Mouse (Mus musculus): ENCODE results near the gene Cavin4.

The Cavin4 gene

DNA sequence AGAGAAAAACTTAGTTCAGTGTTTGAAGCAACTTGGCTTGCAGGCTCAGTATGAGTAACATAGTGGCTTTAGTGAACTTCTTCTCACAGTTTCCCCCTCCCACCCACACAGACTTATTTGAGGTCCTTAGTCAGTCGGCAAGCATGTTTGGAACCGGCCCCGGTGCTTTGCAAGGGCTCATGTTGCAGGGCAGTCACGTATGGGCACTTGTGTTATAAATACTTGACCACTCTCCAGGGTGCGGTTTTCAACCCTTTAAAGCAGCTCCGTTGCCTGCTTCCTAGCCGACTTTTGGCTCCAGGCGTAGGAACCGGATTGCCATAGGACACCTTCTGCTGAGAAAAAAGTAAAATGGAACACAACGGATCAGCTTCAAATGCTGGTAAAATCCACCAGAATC lies at the start of gene Cavin4:
TSS of gene Cavin4 (plus strand) at position 244 of the 400 bp plus-strand sequence.
- no peak for DNase-seq

DNA sequence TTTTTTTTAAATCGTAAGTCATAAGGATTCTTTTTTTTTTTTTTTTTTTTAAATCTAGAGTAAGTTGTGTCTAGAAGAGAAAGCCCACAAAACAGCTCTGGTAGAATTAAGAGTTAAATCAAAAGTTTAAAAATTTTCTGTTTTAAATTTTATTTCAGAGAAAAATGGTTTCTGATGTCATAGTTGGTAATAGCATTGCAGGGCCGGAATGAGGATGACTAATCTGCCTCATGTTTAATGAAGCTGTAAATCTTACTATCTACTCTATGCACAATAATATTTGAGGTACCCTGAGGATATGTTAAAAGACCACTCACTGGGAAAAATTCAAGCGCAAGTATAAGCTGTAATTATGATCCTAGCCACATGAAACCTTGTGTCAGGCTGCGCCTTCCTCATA lies 47.8 kb upstream of the Cavin4 start:
- DNase-seq, result no peak

DNA sequence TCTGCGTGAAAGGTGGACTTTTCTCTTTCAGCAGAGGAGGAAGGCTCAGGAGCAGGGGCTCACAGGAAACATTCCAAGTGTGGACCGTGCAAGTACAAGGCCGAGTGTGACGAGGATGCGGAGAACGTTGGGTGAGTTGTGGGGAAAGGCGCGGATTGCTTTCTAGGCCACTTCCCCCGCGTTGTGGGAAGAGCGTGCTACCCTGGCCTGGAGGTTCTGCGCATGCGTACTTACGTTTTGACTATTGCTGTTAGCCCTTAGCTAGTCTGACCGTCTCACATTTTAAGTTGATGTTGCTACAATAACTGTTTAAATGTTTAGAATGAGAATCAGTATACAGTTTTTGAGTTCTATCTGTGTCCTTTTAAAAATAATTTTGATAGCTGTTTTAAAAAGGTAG lies 46.1 kb upstream of the Cavin4 start:
- no peak for DNase-seq

DNA sequence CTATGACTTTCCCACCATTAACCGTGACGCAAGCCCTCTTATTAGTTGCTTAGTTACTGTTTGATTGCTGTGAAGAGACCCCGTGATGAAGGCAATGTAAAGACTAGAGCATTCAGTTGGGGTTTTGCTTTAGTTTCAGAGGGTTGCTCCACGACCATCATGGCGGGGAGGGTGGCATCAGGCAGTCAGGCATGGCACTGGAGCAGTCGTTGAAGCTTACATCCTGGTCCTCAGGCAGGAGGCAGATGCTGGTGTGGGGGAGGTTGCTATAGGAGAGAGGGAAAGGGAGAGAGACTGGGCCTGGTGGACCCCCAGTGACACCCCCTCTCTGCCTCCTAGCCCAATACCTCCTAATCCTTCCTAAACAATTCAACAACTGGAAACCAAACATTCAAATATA lies 43.2 kb upstream of the Cavin4 start:
- no peak for DNase-seq

DNA sequence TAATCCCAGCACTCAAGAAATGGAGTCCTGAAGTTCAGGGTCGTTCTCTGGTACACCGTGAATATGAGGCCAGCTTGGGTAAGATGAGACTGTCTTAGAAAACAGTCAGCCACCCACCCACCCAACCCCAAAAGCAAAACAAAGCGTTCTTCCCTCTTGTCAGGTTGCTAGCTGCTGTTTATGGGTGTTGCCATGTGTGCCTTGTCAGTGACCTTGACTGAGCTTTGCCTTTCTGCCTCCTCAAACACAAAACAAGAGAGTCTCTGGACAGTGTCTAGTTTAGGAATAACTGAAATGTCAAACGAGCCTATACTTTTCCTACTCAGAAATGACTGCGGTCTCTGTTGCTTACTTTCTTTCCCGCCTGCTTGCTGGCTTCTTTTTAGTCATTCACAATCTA lies 41.1 kb upstream of the Cavin4 start:
- no peak for DNase-seq

DNA sequence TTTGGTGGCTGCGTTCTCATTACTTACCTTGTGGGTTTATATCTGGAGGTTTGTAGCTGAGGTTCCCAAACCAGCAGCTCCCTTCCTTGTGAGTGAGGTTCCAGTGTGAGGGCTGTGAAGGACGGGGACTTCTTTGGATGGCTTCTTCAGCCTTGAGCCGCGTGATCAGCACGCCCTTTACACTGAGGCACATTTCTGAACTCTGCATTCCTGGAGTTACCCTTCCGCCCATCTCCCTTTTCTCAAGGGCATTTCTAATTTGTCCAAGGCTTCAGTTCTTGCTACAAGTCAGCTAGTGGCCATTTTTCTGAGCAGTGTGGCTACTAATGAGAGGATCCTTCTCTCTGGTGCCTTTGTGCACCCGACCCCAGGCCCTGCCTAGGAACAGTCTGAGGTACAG lies 40.4 kb upstream of the Cavin4 start:
- no peak for DNase-seq

DNA sequence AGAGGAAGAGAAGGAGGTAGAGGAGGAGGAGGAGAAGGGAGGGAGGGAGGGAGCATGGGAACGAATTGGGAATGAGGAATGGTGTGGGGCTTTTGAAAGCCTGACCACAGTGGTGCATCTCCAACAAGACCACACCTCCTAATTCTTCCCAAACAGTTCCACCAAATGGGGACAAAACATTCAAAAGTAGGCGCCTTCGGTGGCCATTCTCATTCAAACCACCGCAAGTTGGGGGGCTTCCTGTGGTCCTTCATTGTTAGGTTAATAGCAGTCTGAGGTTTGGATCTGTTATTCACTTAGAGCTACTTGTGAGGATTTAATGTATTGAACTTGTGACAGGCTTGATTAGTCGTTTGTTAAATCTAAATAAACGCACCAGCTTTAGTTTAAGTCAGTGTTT lies 38.4 kb upstream of the Cavin4 start:
- no peak for DNase-seq

DNA sequence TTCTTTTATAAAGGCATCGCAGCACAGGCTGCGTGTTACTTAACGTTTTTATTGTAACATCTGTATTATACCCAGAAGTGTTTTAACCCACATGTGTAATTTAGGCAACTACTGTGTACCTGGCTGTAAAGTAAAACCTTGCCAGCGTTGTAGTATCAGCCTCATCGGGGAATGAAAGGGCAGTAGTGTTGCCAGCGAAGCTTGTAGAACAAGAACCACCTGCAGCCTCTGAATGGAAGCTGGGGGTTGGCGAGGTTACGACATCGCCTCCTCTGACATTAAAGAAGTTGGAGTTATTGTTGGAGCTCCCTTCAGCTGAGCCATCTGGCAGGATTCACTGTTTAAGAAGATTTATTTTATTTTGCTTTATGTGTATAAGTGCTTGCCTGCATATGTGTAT lies 37.5 kb upstream of the Cavin4 start:
- no peak for DNase-seq

DNA sequence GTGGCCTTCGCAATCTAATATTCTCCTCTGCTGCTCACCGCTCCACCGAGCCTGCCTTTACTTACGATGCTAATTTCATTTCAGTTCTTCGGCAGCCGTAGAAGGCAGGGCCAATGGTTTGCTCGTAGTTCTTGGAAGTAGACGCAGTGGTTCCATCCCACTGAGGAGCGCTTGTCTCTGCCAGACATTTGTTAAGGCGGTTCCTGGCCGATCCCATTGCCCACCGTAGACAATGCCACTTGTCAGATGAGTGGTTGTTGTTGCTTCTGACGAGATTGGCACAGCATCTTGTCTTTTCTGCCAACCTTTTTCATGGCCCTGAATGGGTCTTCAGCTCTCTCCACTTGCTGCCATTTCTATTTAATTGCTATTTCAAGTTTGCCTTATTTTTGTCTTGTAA lies 33.9 kb upstream of the Cavin4 start:
- no peak for DNase-seq

DNA sequence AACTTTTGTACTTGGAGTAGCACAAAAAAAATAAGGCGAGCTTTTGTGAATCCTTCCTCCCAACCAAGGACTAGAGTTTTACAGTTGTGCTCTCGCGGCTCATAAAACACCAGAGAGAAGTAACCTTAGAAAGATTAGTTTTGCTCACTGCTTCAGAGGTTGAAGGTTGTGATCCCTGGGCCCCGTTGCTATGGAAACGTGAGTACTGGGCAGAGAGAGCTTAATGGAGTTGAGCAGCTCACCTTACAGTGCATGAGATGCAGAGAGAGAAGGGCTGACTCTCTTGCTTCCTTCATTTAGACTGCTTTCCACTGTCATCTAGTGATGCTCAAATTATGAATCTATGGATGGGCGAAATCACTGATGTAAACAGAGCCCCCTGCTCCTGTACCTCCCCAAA lies 29.8 kb upstream of the Cavin4 start:
- DNase-seq, result peak; percentile 72

DNA sequence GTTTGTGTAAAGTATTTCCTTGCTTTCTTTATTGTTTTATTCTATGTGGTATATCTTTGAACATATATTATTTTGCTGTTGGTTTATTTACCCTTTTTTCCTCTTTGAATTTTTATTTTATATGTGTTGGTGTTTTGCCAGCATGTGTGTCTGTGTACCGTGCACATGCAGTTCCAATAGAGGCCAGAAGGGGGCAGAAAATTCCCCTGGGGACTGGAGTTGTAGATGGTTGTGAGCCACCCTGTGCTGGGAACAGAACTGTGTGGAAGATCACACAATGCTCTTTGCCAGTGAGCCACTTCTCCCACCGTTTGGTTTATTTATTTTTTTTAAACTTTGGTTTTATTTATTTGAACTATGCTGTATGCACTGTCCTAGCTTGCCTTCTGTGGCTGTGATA lies 29.3 kb upstream of the Cavin4 start:
- peak; percentile 25 for DNase-seq

DNA sequence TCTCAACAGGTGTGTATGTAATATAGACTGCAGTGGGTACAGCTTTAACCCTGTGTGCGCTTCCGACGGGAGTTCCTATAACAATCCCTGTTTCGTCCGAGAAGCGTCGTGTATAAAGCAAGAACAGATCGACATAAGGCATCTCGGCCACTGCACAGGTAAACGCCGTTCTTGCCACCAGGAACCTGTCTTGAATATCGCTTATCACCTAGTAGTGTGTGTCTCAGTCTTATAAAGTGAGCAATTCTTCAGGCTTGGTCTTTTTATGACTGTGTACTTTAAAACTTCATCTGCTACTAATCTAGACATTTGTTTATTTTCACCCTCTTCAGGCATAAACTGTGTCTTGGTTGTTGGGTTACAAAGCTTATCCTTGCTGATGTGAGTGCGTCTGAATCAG lies 26.5 kb upstream of the Cavin4 start:
- DNase-seq, result no peak

DNA sequence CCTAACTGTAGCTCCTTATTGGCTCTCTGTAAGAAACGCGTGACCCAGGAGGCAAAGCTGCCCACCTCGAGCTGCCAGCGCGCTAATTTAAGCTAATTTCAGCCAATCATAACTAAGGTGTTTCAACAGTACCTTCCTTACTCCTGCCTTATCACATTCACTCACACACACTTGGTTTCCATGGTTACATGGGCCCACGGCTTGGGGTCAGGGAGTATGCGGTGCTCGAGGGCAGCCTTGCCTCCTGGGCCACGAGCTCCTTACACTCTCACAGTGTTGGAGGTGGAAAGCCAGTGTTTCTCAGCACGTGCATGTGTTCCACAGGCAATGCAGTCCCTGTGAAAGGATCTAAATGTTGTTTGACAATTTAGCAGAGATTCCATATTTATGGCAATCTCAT lies 25.2 kb upstream of the Cavin4 start:
- DNase-seq, result peak; percentile 19

DNA sequence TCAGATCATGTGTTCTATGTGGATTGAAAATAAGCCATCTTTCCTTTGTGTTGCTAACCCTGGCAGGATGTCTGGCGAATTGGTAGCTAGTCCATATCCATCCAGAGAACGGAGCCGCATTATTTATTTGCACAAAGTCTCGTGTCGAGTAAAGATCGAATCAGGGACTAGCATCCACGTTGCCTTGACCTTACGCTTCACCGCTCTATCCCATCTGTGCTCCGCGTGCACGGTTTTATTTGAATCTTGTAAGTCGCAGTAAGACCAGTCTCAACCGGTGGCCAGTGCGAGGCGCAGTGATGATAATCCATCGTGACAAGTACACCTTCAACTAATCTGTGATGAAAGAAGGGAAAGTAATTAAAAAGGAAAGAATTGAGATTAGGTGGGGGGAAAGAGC lies 23.8 kb upstream of the Cavin4 start:
- DNase-seq, result no peak

DNA sequence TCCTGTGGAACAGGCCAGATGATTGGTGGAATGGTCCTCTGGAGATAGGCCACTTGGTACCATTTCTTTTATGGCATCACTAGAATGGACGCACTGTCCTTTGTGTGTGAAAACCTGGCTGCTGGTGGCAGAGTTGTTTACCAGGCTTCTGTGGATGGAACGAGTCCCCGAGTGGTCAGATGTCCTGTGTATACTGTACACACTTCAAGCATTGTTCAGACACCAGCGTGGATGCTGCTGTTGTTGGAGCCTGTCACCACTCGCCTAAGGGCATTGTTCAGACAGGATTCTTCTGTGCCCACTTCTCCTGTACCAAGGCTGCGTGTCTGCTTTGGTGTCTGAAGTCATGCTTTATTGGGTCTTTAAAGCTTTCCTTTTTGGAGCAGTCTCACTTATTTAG lies 19.5 kb upstream of the Cavin4 start:
- no peak for DNase-seq

DNA sequence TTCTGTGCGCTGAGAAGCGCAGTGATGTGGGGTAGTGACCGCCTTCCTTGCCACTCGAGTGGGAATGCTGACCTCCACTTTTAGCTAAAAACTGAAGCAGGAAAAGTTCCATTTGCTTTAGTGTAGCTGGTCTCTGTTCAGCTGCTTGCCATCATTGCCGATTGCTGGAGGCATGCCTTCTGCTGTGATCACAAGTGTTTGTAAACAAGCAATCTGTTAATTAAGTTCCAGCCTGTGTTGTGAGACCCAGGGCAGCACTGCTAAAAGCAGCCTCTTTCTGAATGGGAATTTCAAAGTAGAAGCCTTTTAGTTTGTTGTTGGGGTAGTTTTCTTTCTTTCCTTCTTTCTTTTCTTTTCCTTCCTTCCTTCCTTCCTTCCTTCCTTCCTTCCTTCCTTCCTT lies 17.2 kb upstream of the Cavin4 start:
- DNase-seq, result no peak

DNA sequence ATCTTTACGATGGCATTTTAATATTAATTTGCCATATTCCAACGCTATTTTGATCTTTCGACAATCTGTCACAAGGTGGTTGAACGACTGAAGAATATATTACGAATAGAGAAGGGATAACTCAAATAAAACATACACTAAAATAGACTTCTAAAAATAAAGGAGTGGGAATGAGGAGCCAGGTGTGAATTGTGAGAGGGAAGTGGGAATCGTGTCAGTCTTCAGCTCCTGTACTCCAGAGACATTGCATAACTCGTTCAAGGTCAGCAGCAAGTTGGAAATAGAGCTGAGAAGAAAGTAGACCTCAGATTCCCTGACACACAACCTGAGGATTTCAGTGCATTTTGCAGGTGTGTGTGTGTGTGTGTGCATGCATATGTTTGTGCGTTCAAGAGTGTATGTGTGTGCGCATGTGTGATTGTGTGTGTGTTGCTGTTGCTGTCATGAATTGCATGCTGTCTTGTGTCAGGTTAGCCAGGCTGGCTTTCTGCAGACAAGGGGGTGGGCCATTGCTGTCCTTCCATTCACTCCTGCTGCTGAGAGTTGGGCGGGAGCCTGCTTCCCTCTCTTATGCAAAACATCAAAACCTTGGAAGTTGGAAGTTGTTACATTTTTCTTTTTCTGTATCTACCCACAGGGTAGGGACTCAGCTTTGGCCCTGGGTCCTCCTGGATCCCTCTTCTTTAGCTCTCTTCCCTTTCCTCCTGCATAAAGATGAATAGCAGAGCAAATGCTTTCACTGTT lies 12.5 kb upstream of the Cavin4 start:
- no peak for DNase-seq

DNA sequence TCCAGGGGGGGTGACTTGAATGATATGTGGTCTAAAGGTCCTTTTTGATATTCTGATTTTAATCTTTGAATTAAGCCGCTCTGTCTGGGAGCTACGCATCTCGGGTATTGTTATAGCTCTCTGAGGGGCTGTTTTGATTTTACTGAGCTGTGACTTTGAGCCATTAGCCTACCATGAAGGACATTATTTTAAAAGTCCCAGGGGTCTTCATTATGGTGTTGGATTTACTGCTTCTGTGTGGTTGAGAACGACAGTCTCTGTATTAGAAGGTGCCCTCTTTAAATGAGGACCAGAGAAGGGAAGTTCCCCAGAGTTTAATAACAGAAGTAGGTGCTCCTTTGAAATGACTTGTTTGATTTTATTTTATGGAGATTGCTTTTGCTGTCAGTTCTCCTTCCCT lies 9.2 kb upstream of the Cavin4 start:
- no peak for DNase-seq

DNA sequence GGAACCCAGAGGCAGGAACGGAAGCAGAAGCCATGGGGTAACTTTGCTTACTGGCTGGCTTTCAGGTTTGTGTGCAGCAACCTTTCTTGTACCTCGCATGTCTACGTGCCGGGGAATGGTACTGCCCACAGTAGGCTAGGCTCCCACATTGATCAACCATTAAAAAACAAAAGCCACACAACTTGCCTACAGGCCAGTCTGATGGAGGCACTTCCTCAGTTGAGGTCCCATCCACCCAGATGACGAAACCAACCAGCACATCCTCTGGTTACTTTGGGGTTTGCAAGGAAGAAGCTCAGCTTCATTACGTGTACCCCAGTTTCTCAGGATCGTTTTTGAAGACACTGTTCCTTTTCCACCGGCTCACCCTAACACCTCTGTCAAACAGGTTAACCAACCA lies 6.8 kb upstream of the Cavin4 start:
- no peak for DNase-seq

DNA sequence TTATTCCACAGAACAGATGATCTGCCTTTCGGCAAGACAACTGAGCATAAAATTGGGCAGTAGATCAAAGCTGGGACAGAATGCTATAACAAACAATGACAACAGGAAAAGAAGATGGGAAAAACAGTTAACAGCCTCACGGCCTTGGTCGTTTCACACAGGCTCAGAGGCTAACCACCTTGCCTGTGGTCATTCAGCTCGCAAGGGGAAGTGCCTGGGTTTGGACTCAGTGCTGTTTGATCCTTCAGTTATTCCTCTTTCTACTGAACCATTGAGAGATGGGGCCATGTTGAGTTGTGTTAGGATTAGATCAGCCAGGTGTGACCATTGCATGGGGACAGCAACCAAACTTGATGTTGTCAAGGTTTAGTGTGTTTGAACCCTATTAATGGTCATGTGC lies 3.2 kb upstream of the Cavin4 start:
- DNase-seq, result no peak

DNA sequence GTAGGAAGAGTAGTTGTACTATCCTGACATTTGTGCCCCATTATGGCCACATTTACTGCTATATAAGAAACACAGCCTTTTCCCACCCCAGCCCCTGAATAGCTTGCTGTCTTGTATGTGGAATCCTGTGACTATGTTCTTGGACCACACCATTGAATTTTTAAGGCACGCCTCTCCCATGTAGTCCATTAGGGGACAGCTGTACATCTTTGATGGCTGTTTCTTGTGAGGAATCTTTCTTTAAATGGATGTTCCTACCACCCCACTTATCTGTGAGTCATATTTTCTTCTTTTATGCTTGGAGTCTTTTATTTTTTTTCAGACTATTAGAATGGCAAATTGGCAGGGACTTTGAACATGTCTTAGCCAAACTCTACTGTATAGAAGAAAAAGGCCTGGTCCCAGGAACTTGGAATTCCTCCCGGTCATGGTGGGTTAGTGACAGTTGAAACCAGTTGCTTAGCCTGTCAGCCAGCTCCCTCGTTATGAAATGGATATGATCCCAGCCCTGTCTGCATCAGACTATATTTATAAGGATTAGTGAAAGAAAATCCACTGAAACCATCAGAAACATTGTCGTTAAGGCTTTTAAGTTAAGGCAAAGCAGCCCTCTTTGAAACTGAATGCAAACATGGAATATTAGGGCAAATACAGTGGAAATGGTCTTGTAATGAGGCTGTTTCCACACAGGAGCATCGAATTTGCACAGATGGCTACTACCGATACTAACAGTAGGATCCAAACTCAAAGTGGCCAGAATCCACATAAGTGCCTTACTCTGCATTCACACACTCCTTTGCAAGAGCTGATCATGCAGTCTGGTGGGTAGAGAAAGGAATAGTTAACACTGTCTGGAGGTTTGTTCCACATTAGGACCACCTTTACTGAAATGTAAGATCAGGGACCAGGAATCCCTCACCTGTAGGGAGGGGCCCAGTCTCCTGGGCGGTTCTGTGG lies 2.4 kb upstream of the Cavin4 start:
- DNase-seq, result no peak

DNA sequence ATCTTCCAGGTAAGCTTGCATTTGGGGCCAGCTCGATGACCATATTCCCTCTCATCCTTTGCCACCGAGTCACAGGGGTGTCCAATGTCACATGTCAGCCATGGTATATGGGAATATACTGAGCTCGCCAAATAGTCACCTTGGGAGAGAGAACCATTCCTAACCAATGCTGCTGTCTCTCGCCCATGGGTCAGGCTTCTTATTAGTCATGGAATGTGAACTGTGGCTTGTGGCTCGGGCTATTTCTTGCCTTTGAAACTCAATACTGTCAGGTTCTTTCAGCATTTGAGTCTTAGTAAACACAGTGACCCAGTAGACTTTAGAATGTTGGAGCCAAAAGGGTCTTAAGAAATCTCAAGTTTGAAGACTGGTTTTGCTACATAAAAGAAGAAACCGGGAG lies 707 bp downstream of the Cavin4 start:
- DNase-seq, result no peak

DNA sequence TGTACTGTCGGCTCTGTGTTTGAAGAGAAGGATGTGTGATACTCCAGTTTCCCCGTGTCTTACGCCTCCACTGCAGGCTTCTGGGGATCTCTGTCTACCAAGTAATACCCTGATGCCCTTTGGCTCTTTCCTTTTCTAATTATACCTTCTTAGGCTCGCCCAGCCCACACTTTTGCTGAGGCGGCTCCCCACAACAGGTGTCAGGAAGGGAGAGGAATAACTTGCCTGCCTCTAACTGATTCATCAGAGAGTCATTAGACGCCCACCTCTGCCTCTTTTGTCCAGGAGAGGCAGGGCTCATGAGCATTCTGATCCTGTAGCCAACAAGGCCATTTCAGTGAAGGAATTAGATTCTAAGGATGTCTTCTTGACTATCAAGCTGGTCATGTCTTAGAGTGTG lies 4.0 kb downstream of the Cavin4 start:
- no peak for DNase-seq

DNA sequence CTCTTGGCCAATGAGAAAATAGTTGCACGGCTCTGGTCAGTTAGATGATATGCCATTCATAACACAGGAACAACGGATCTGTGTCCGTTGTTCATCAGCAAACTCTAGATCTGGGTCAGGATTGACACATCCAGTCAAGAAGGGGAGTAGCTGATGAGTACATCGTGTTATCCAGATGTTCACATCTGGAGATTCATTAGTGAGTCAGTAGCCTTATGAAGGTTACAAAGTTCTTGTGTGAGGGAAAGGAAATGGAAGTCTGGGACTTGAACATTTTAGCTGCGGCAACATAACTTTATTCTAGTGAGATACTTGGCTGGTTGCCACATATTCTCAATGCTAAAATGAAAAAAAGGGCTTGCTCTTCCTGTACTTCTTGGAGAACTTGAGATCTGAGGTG lies 9.6 kb downstream of the Cavin4 start:
- no peak for DNase-seq
